Mouse (Mus musculus) right cerebral cortex, postnatal 4 days (tissue): ENCODE measurements around the gene Tle4.

ENCODE experiments used
- DNase-seq: peaks from one replicate; pipeline ENCODE4 v3.0.0-alpha.2; 2022

The Tle4 gene

DNA sequence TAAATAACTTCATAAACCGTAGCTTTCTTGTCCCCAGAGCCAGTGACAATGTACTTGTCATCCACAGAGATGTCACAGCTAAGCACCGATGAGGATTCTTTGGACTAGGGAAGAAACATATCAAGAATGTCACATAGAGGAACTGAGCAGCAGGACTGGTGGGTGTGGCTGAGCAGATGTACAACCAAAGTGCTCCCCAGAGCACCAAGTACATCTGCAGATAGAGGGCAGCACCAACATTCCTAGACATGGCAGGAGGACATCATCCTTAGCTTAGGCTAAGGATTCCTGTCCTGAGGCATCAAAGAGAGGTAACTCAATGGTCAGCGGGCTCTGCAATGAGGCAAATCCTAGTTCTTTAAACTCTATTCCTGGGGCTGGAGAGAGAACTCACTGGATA is 148.1 kb downstream of the Tle4 start:
- DNase-seq, result no peak

DNA sequence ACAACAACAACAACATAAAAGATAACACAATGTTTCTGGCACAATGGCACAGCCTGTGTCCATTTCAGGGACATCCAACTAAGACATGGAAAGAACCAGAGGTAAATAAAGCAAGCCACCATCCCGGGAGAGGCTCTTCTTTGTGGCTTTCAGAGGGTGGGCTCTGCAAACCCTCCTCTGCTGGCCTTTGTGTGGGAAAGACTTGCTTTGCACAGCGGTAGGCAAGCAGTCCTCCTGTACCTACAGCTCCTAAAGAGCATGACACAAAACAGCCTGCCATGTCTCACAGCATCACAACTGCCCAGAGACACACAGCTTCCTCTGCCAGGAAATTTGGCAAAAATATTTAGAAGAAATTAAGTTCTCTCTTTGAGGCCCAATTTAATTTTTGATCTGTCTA is 149.3 kb downstream of the Tle4 start:
- no peak for DNase-seq

GRCm38 (mm10) chr19:14447474-14447873 is 150.4 kb downstream of the Tle4 start:
- DNase-seq, result no peak

DNA sequence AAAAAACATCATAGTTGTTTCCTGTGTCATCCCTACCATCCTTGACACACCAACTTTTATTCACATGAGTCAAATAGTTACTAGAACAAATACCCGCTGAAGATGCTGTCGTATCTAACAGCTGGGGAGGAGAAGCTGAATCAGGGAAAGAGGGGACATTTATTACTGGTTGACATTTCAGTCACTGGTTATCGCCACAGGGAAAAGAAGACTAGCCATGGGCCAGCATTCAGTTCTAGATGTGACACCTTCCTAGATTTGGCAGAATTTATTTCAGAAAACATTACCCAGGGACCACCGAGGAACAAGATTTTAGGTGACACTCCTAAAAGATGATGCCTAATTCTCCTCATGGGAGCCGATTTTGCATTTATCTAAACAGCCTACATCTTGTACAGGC is 156.0 kb downstream of the Tle4 start:
- DNase-seq, result no peak

DNA sequence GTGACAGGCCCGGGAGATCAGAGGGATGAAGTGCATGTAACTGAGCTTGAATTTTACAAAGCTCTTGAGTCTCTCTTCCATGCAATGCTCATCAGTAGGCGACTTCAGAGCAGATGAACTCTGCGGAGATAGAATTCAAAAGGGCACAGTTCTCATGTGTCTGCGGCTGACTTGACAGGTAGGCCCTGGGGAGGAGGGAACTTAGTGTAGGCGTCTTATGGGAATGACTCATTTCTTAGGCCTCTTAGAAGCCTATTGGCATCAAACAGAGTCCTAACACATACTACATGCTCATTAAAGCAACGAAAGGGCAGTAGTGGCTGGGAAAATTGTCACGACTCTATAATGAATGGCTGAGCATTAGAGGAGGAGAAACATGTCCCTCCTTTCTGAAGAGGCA is 160.6 kb downstream of the Tle4 start:
- DNase-seq, result no peak

GRCm38 (mm10) chr19:14436567-14436966 is 161.3 kb downstream of the Tle4 start:
- DNase-seq, result no peak

GRCm38 (mm10) chr19:14435681-14436376 is 162.0 kb downstream of the Tle4 start:
- DNase-seq, result peak; percentile 69

DNA sequence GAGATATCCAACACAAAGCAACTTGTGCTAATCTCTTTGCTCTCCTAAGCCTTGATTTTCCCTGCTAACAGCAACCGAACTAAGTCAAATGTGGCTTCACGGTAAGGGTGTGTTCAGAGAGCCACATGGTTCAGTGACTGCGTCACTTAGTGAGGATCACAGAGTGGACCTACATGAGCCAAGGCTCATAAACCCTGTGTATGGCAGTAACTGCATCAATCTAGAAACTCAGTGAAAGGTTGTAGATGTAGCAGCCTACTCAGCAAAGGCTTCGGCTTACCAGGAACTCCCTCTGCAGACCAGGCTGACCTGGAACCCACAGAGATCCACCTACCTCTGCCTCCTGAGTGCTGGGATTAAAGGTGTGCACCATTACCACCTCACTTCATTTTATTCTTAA is 164.0 kb downstream of the Tle4 start:
- DNase-seq, result no peak

DNA sequence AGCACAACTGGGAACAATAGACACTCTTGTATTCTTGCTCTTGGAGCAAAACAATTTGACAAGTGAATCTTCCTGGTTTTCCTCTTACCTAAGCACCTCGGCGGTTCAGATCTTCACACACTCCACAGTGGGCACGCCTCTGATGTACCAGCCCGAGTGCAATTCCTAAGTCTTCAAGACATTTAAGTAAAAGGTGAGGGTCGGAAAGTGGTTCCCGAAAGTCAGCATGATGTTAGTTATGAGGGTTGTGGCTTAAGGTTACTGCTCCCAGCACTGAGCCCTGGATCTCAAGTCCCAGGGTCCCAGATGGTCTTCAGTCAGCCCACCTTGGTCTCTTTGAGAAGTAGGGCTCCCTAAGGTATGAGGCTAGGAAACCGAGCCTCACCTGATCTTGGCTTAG is 165.4 kb downstream of the Tle4 start:
- no peak for DNase-seq

DNA sequence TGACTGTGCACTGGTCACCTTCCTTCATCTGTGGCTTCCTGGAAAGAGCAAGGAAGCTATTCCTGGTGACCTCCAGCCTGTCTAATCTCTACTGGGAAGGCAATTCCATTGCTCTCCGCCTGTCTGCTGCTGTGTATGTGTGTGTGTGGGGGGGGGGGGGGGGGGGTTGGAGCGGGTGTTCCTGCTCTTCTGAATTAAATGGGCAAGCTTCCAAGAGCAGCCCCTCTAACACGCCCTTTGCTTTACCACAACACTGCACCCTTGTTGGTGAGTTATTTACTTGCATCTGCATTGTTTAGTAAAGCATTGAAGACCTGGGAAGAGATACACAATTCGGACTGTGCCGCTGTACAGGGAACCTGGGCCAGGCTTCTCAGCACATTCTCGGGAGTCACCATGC is 170.9 kb downstream of the Tle4 start:
- no peak for DNase-seq

- no peak for DNase-seq
These were observed 171.5 kb downstream of the Tle4 start for GRCm38 (mm10) chr19:14426244-14426868.

DNA sequence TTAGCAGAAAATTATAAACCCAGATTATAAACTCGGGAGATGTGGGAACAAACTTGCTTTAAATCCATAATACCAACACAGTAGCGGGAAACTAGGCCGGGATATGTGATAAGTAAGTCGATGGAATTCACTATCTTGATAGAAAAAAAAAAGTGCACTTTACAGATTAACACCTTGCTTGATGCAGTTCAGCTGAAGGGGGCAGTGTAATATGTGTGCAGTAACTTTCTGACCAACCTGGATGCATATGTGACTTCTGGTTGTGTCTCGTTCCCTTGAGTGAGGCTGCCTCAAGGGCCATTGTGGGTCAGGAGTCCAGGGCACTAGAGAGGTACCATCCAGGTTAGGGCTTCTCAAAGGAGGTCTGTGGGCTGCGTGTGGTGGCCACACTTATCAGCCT is 172.7 kb downstream of the Tle4 start:
- no peak for DNase-seq

GRCm38 (mm10) chr19:14424016-14424964 is 173.6 kb downstream of the Tle4 start:
- DNase-seq, result no peak

- no peak for DNase-seq
These were observed 176.2 kb downstream of the Tle4 start for GRCm38 (mm10) chr19:14421691-14422090.

GRCm38 (mm10) chr19:14419886-14420285 is 178.0 kb downstream of the Tle4 start:
- no peak for DNase-seq

DNA sequence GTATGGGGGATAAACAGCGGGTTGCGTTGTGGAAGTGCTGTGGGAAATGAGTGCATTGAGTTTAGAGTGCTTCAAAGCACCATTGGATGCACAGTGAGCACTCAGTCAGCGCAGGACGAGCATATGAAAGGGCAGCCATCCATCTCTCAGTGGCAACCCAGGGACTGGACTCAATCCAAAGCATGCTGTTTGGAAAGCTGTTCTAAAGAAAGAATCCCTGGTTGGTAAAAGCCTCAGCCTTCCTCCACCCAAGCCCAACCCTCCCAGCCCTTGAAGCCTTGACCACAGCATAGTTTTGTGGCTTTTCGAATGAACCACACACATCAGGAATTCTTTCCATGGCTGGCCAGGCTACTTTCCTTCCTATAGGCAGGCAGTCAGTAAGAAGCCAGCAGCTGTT is 181.0 kb downstream of the Tle4 start:
- DNase-seq, result no peak

DNA sequence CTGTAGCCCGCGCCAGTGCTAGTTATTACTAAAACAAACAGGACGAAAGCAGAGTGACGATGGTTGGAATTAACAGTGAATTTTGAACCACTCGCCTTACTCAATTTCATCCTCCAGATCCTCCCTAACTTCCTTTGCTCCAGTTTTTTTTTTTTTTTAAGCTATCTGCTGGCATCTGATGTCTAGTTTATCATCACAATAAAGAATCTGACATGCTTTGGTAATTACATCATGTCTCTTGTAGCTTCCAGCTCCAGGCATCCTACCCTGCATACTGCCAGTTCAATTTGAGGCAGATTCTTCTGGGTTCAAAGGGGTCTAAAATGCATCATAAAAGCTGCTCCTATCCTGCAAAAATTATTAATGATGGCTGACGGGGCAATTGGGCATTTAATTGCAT is 181.9 kb downstream of the Tle4 start:
- no peak for DNase-seq

DNA sequence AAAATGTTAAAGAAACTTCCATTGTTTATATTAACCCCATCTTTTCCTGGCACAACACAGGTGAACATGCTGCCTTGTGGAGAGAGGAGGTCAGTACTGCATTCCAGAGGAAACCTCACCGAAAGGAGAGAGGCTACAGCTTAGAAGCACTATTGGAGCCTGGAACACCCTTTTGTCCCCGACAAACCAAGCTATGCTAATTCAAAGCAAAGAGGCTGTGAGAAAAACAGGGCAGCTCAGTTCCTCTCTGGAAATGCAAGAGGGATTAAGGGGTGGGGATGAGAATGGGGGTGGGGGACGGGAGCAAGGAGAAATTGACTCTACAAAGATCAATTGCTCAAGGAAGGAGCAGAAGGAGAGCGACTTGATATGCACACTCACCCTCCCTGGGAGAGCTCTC is 182.9 kb downstream of the Tle4 start:
- DNase-seq, result no peak

DNA sequence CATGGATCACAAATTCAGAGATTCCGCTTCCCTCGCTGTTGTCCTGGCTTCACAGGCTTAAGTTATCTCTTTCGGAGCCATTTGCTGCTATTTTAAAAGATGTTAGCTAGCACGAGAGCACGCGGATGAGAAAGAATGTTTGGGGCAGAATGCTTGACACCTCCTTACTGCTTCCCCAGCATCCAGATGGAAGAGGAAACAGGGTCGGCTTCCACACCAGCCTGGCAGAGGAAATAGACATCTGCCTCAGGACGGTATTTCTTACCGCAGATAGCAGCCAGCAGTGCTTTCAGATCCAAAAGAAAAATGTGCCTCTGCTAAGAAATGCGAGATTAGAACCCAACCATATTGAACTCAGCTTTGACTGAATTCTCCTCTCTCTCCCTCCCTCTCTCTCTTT is 191.2 kb downstream of the Tle4 start:
- DNase-seq, result peak; percentile 10
